Mouse (Mus musculus): ENCODE measurements at regions not wholly inside any gene's neighbourhood (a gene's known extent, or its start where the extent isn't known, plus 50 kb on each side); places are given as distances from the start of the nearest gene placed in this dataset.
"Not testable (repeated sequence)": the region's sequence is repeated elsewhere in the genome, so short reads cannot be mapped to it uniquely, and the experiment has no call there.

GRCm38 (mm10) chrX:94785983-94786382 lies 61.6 kb downstream of the Zxdb start:
- no peak for DNase-seq (ENCODE audit: low spot score)

GRCm38 (mm10) chrX:94788331-94788920 lies 64.1 kb downstream of the Zxdb start:
- no peak for DNase-seq (ENCODE audit: low spot score)

- not testable (repeated sequence) for DNase-seq (ENCODE audit: low spot score)
Measured at GRCm38 (mm10) chrX:94796845-94797244, 72.5 kb downstream of the Zxdb start.

- not testable (repeated sequence) for DNase-seq (ENCODE audit: low spot score)
Measured at GRCm38 (mm10) chrX:94797348-94798182, 73.2 kb downstream of the Zxdb start.

GRCm38 (mm10) chrX:94798183-94798619 lies 73.8 kb downstream of the Zxdb start:
- DNase-seq (ENCODE audit: low spot score) = not testable (repeated sequence)

- not testable (repeated sequence) for DNase-seq (ENCODE audit: low spot score)
Measured at GRCm38 (mm10) chrX:94812760-94813159, 88.4 kb downstream of the Zxdb start.

GRCm38 (mm10) chrX:94827524-94827923 lies 103.2 kb downstream of the Zxdb start:
- not testable (repeated sequence) for DNase-seq (ENCODE audit: low spot score)

- DNase-seq (ENCODE audit: low spot score) = not testable (repeated sequence)
Measured at GRCm38 (mm10) chrX:94844110-94844779, 119.9 kb downstream of the Zxdb start.

- not testable (repeated sequence) for DNase-seq (ENCODE audit: low spot score)
Measured at GRCm38 (mm10) chrX:94849549-94849948, 125.2 kb downstream of the Zxdb start.

GRCm38 (mm10) chrX:94857501-94857900 lies 133.1 kb downstream of the Zxdb start:
- no peak for DNase-seq (ENCODE audit: low spot score)

GRCm38 (mm10) chrX:94857954-94858353 lies 133.6 kb downstream of the Zxdb start:
- no peak for DNase-seq (ENCODE audit: low spot score)

GRCm38 (mm10) chrX:94863123-94863522 lies 138.8 kb downstream of the Zxdb start:
- DNase-seq (ENCODE audit: low spot score) = no peak

- DNase-seq (ENCODE audit: low spot score) = peak; percentile 66
Measured at GRCm38 (mm10) chrX:94865531-94866502, 141.4 kb downstream of the Zxdb start.

GRCm38 (mm10) chrX:94883547-94883946 lies 142.9 kb downstream of the Spin4 start:
- DNase-seq (ENCODE audit: low spot score) = not testable (repeated sequence)

Measured in ovary, postnatal 10 days (tissue).